Mouse (Mus musculus) G1E (cell line): Measurements from ENCODE around the gene Dars2.

Source experiments
- CTCF ChIP-seq: IDR thresholded peaks from 2 replicates; pipeline ENCODE4 v1.5.1; 2012; ENCODE audit warnings: low read depth, low read length, inconsistent platforms, mixed read lengths
- GATA1 ChIP-seq: IDR thresholded peaks from 2 replicates; pipeline ENCODE4 v1.6.1; 2012; ENCODE audit warnings: borderline replicate concordance, low read length, inconsistent platforms, mixed read lengths
- TAL1 ChIP-seq: conservative IDR thresholded peaks from 2 replicates; pipeline ENCODE4 v1.6.1; 2012; ENCODE audit warnings: low read depth, low read length, inconsistent platforms, mixed read lengths

DNA sequence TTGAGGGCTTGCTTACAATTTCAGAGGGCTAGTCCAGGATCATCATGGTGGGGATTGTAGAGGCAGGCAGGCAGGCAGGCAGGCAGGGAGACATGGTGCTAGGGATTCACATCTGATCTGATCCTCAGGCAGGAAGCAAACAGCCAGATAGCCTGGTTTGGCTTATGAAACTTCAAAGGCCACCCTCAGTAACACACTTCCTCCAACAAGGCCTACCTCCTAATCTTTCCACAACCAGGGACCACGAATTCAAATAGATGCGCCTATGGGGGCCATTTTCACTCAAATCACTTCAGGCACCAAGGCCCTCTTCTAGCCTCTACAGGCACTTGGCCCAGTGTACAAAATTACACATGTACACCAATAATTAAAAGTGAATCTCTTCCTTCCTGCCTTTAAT lies 43.3 kb downstream of the Dars2 start:
- no peak for TF ChIP-seq CTCF
- no peak for TF ChIP-seq TAL1
- no peak for TF ChIP-seq GATA1
